ENCODE assay signal across 8 mouse cellular contexts in the genomic region with DNA sequence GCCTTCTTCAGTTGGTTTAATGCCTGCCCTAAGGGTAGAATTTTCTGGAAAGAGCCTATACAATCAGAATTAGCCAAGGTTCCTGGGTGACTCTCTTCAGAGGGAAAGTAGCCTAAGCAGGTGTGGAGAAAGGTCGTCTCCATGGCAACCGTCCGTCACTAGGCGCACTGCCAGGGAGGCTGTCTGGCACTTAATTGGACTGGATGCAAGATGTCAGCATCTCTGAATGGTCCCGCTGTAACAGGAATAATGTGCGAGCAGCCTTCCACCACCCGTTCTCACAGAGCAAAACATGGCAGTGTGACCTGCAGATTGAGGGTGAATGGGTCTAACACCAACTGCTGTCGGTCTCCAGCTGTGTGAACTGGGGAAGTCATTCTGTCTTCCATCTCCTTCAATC.
DNase-seq lines count a peak whose midpoint lies in the region; ATAC-seq and TF ChIP-seq lines count a peak whose summit lies in the region.

No protein-coding gene starts in this region.

- no peak for ATAC-seq in kidney, embryonic 15.5 days (replicated peaks; ENCODE audit: low FRiP score)
- ATAC-seq in forebrain, embryonic 14.5 days = peak; percentile 83
- 0 out of 2 replicates have a peak, but pooled peaks have one; percentile 33 for ATAC-seq in midbrain, embryonic 11.5 days (ENCODE audit: low FRiP score)
- ATAC-seq in intestine, postnatal 0 days = no peak

- H3K27me3 ChIP-seq in kidney, embryonic 15.5 days = no peaks in the 10 kb centered on the region
- H3K27me3 ChIP-seq in forebrain, embryonic 14.5 days (replicated peaks; ENCODE audit: control insufficient read depth, insufficient read depth, low read length) = no peaks in the 10 kb centered on the region
- no peaks in the 10 kb centered on the region for H3K27me3 ChIP-seq in midbrain, embryonic 11.5 days (ENCODE audit: control insufficient read depth, insufficient read depth, low read length)
- no peaks in the 10 kb centered on the region for H3K27me3 ChIP-seq in intestine, postnatal 0 days (replicated peaks; ENCODE audit: control insufficient read depth, insufficient read depth, low read length)

- no peak for TF ChIP-seq CTCF in intestine, postnatal 0 days (IDR thresholded peaks at IDR 0.05; ENCODE audit: low read depth)

- peak; percentile 17 for DNase-seq in kidney, adult 11 months
- DNase-seq in brain, adult 2 months (ENCODE audit: low read depth, low spot score) = peak; percentile 72
- peak; percentile 75 for DNase-seq in forebrain, embryonic 14.5 days (ENCODE audit: low spot score)
- DNase-seq in midbrain, embryonic 11.5 days (ENCODE audit: low spot score, missing footprints) = peak; percentile 86
- DNase-seq in heart, adult 18-20 months = no peak
- DNase-seq in left cerebral cortex, postnatal 36 days (ENCODE audit: low spot score in 2 of 2) = no peak

- no peaks in the 10 kb centered on the region for H3K36me3 ChIP-seq in kidney, embryonic 15.5 days
- no peaks in the 10 kb centered on the region for H3K36me3 ChIP-seq in forebrain, embryonic 14.5 days (ENCODE audit: control insufficient read depth, insufficient read depth, low read length)
- H3K36me3 ChIP-seq in midbrain, embryonic 11.5 days (ENCODE audit: control insufficient read depth, insufficient read depth, low read length) = no peaks in the 10 kb centered on the region
- no peaks in the 10 kb centered on the region for H3K36me3 ChIP-seq in intestine, postnatal 0 days (ENCODE audit: control insufficient read depth, insufficient read depth)

- H3K27ac ChIP-seq in kidney, embryonic 15.5 days = no peak overlapping the region
- H3K27ac ChIP-seq in forebrain, embryonic 14.5 days (ENCODE audit: low read depth, low read length) = peak overlapping the region; percentile 29; the same call in 1 of the 2 replicates
- H3K27ac ChIP-seq in midbrain, embryonic 11.5 days (ENCODE audit: low read depth, low read length) = no peak overlapping the region; the same call in 1 of the 2 replicates
- H3K27ac ChIP-seq in intestine, postnatal 0 days (ENCODE audit: low read depth, low read length) = no peak overlapping the region

- H3K4me3 ChIP-seq in kidney, embryonic 15.5 days (replicated peaks) = no peak overlapping the region
- no peak overlapping the region for H3K4me3 ChIP-seq in forebrain, embryonic 14.5 days (ENCODE audit: low read depth, low read length)
- H3K4me3 ChIP-seq in midbrain, embryonic 11.5 days (ENCODE audit: low read depth, low read length) = no peak overlapping the region
- no peak overlapping the region for H3K4me3 ChIP-seq in intestine, postnatal 0 days (ENCODE audit: low read depth, low read length)

- H3K9me3 ChIP-seq in kidney, embryonic 15.5 days (replicated peaks) = no peaks in the 10 kb centered on the region
- no peaks in the 10 kb centered on the region for H3K9me3 ChIP-seq in forebrain, embryonic 14.5 days (replicated peaks; ENCODE audit: control insufficient read depth, low read length)
- H3K9me3 ChIP-seq in midbrain, embryonic 11.5 days (ENCODE audit: control insufficient read depth, low read length) = no peaks in the 10 kb centered on the region
- H3K9me3 ChIP-seq in intestine, postnatal 0 days (ENCODE audit: control insufficient read depth) = no peaks in the 10 kb centered on the region

- H3K4me1 ChIP-seq in kidney, embryonic 15.5 days = no peaks in the 10 kb centered on the region
- peaks cover 21% of the 10 kb centered on the region for H3K4me1 ChIP-seq in forebrain, embryonic 14.5 days (ENCODE audit: control insufficient read depth, insufficient read depth, low read length)
- H3K4me1 ChIP-seq in midbrain, embryonic 11.5 days (ENCODE audit: control insufficient read depth, insufficient read depth, low read length) = peaks cover 5% of the 10 kb centered on the region
- H3K4me1 ChIP-seq in intestine, postnatal 0 days (replicated peaks; ENCODE audit: control insufficient read depth, insufficient read depth, low read length) = no peaks in the 10 kb centered on the region

- H3K4me2 ChIP-seq in kidney, embryonic 15.5 days = no peak overlapping the region
- H3K4me2 ChIP-seq in forebrain, embryonic 14.5 days (ENCODE audit: low read length) = no peak overlapping the region
- no peak overlapping the region for H3K4me2 ChIP-seq in midbrain, embryonic 11.5 days
- H3K4me2 ChIP-seq in intestine, postnatal 0 days (replicated peaks; ENCODE audit: low read depth) = no peak overlapping the region

- intact Hi-C loops in left cerebral cortex, postnatal 36 days (cut with DNase I) = no loop called here

- no peak overlapping the region for H3K9ac ChIP-seq in kidney, embryonic 15.5 days
- H3K9ac ChIP-seq in forebrain, embryonic 14.5 days (ENCODE audit: low read length) = no peak overlapping the region
- no peak overlapping the region for H3K9ac ChIP-seq in midbrain, embryonic 11.5 days (ENCODE audit: low read length)
- no peak overlapping the region for H3K9ac ChIP-seq in intestine, postnatal 0 days (ENCODE audit: low read depth, low read length)

- 63% methylated on average over 8 of the region's 8 CpGs for WGBS in kidney, embryonic 15.5 days
- WGBS in forebrain, embryonic 14.5 days = 20% methylated on average over 8 of the region's 8 CpGs
- WGBS in midbrain, embryonic 11.5 days = 54% methylated on average over 8 of the region's 8 CpGs
- WGBS in intestine, postnatal 0 days = 70% methylated on average over 8 of the region's 8 CpGs

Comparison
In these comparisons a context has a peak if more than half of its experiments do, and no peak if none do; other contexts are left out.
1. DNase-seq: peak in kidney, adult 11 months (single experiment), brain, adult 2 months (single experiment), forebrain, embryonic 14.5 days (single experiment) and midbrain, embryonic 11.5 days (single experiment); none in heart, adult 18-20 months (0 of 2) and left cerebral cortex, postnatal 36 days (0 of 2).
2. ATAC-seq: peak in forebrain, embryonic 14.5 days (single experiment) and midbrain, embryonic 11.5 days (single experiment); none in kidney, embryonic 15.5 days (single experiment) and intestine, postnatal 0 days (single experiment).